ENCODE assay signal across 9 mouse cellular contexts in genomic region chr15:27926450-27926849, GRCm38 (mm10).
DNase-seq lines count a peak whose midpoint lies in the region; ATAC-seq and TF ChIP-seq lines count a peak whose summit lies in the region.
"Had no signal": no experiment of that assay in that cellular context is flagged by ENCODE, and none has a peak within 500 bp of the region (broad histone marks: within the 10 kb centered on the region; RNA-seq: fewer than 3 reads in every experiment).

No protein-coding gene starts in this region.

- peak overlapping the region; percentile 23 for H3K27ac ChIP-seq in kidney, embryonic 16.5 days (ENCODE audit: low read length)
- H3K27ac ChIP-seq in embryonic facial prominence, embryonic 14.5 days (replicated peaks; ENCODE audit: low read depth, low read length) = peak overlapping the region; percentile 39; the same call in 1 of the 2 replicates
- H3K27ac ChIP-seq in liver, postnatal 0 days (ENCODE audit: low read depth) = peak overlapping the region; percentile 72

- peaks cover 63% of the 10 kb centered on the region for H3K4me1 ChIP-seq in kidney, embryonic 16.5 days (ENCODE audit: insufficient read depth, low read length)
- H3K4me1 ChIP-seq in embryonic facial prominence, embryonic 14.5 days (ENCODE audit: control insufficient read depth, insufficient read depth, low read length) = peaks cover 39% of the 10 kb centered on the region
- peaks cover 14% of the 10 kb centered on the region for H3K4me1 ChIP-seq in liver, postnatal 0 days (ENCODE audit: insufficient read depth)

- no peak overlapping the region for H3K4me2 ChIP-seq in kidney, embryonic 16.5 days (replicated peaks; ENCODE audit: low read depth, low read length)
- H3K4me2 ChIP-seq in embryonic facial prominence, embryonic 14.5 days (ENCODE audit: low read depth, low read length) = no peak overlapping the region
- no peak overlapping the region; the same call in 1 of the 2 replicates for H3K4me2 ChIP-seq in liver, postnatal 0 days (ENCODE audit: low read depth, low read length)

- no peaks in the 10 kb centered on the region for H3K36me3 ChIP-seq in kidney, embryonic 16.5 days (ENCODE audit: insufficient read depth, low read length)
- no peaks in the 10 kb centered on the region for H3K36me3 ChIP-seq in embryonic facial prominence, embryonic 14.5 days (ENCODE audit: control insufficient read depth, insufficient read depth, low read length)
- no peaks in the 10 kb centered on the region for H3K36me3 ChIP-seq in liver, postnatal 0 days (replicated peaks; ENCODE audit: insufficient read depth, low read length)

- 60% methylated on average over 7 of the region's 7 CpGs for WGBS in kidney, embryonic 16.5 days
- 60% methylated on average over 7 of the region's 7 CpGs for WGBS in embryonic facial prominence, embryonic 14.5 days
- 31% methylated on average over 7 of the region's 7 CpGs for WGBS in liver, postnatal 0 days (ENCODE audit: insufficient replicate concordance)

- TF ChIP-seq EP300 in liver, postnatal 0 days (IDR thresholded peaks at IDR 0.05; ENCODE audit: low read depth) = no peak

- ATAC-seq in kidney, embryonic 16.5 days (ENCODE audit: low FRiP score, low TSS enrichment) = no peak
- no peak for ATAC-seq in embryonic facial prominence, embryonic 14.5 days (ENCODE audit: low read depth)
- ATAC-seq in liver, postnatal 0 days = 0 out of 2 replicates have a peak, but pooled peaks have one; percentile 14

- no peak overlapping the region; the same call in 1 of the 2 replicates for H3K9ac ChIP-seq in kidney, embryonic 16.5 days (replicated peaks; ENCODE audit: low read length)
- H3K9ac ChIP-seq in embryonic facial prominence, embryonic 14.5 days (ENCODE audit: low read depth, low read length) = no peak overlapping the region
- H3K9ac ChIP-seq in liver, postnatal 0 days (replicated peaks) = no peak overlapping the region

- H3K4me3 ChIP-seq in kidney, embryonic 16.5 days (ENCODE audit: low read length) = no peak overlapping the region
- H3K4me3 ChIP-seq in embryonic facial prominence, embryonic 14.5 days (ENCODE audit: low read depth, low read length) = no peak overlapping the region
- no peak overlapping the region for H3K4me3 ChIP-seq in liver, postnatal 0 days (ENCODE audit: low read depth, low read length)
- H3K4me3 ChIP-seq: erythroblast, embryonic 14.5 days had no signal

- TF ChIP-seq CTCF in liver, postnatal 0 days (IDR thresholded peaks at IDR 0.05; ENCODE audit: low read depth) = no peak

- H3K27me3 ChIP-seq in kidney, embryonic 16.5 days (ENCODE audit: insufficient read depth, low read length) = no peaks in the 10 kb centered on the region
- no peaks in the 10 kb centered on the region for H3K27me3 ChIP-seq in embryonic facial prominence, embryonic 14.5 days (replicated peaks; ENCODE audit: control insufficient read depth, insufficient read depth, low read length)
- H3K27me3 ChIP-seq in liver, postnatal 0 days (ENCODE audit: insufficient read depth, low read length) = no peaks in the 10 kb centered on the region

- no peaks in the 10 kb centered on the region for H3K9me3 ChIP-seq in kidney, embryonic 16.5 days (ENCODE audit: low read length)
- no peaks in the 10 kb centered on the region for H3K9me3 ChIP-seq in embryonic facial prominence, embryonic 14.5 days (ENCODE audit: control insufficient read depth, low read length)
- no peaks in the 10 kb centered on the region for H3K9me3 ChIP-seq in liver, postnatal 0 days (ENCODE audit: low read length)

- no peak for DNase-seq in kidney, adult 18-20 months
- no peak for DNase-seq in embryonic facial prominence, embryonic 14.5 days (ENCODE audit: low spot score)
- DNase-seq in liver, postnatal 0 days = no peak
- DNase-seq in thymus, postnatal 14 days = peak; percentile 61
- DNase-seq in adrenal gland, postnatal 10 days = no peak
- DNase-seq in lung, postnatal 36 days = no peak
- DNase-seq in urinary bladder, postnatal 4 days (ENCODE audit: low spot score in 2 of 2) = no peak
